Comparison of ENCODE assay signal across 9 mouse cellular contexts in the genomic region with DNA sequence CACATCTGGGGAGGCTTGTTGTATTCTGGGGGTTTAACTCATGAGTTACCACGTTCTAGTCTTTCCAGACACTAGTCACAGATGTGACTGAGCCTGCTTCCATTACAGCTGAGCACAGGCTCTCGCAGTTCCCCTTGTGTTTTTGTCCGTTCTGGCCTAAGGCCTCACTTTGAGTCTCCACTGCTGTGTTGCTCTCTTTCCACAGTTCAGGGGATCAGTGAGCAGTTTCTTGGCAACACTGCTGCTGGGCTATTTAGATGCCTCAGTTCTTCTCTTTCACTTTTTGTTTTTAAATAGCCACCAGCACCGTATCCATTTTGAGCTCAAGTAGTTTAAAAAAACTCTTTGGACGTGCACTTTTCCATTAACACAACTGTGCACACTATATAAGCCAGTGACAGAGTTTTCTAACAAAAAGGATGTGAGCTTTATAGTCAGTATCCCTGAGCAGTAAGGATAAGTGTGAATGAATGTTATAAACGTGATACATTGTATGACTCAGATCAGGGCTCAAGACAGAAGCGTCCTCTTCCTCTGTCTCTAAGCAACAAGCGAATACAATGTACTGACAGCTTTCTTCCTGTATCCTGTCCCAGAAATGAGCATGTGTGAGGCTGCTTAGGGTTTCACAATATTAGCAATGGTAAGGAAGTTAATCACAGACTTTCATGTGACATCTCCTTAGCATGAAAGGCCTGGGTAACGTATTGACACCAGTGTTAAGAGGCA. TPM values are rescaled to one million over a fixed set of nuclear protein-coding genes. Genes with fewer than 3 reads are reported as not detected.
DNase-seq lines count a peak whose midpoint lies in the region; ATAC-seq and TF ChIP-seq lines count a peak whose summit lies in the region.
"Had no signal": no experiment of that assay in that cellular context is flagged by ENCODE, and none has a peak within 500 bp of the region (broad histone marks: within the 10 kb centered on the region; RNA-seq: fewer than 3 reads in every experiment).

No protein-coding gene starts in this region.

- H3K4me3 ChIP-seq in kidney, postnatal 0 days (replicated peaks; ENCODE audit: low read depth, low read length): no peak overlapping the region
- no peak overlapping the region for H3K4me3 ChIP-seq in midbrain, embryonic 16.5 days (ENCODE audit: low read depth, low read length)
- H3K4me3 ChIP-seq: neural tube, embryonic 12.5 days had no signal

- 54% methylated on average over 9 of the region's 9 CpGs for WGBS in kidney, postnatal 0 days
- WGBS in midbrain, embryonic 16.5 days: 43% methylated on average over 9 of the region's 9 CpGs

- no peak overlapping the region for H3K4me2 ChIP-seq in kidney, postnatal 0 days (ENCODE audit: low read length)
- H3K4me2 ChIP-seq in midbrain, embryonic 16.5 days (ENCODE audit: low read length): no peak overlapping the region
- H3K4me2 ChIP-seq: neural tube, embryonic 12.5 days had no signal

- DNase-seq in kidney, postnatal 0 days (ENCODE audit: low spot score): peak; percentile 71
- no peak for DNase-seq in kidney, postnatal 10 days
- DNase-seq in heart, adult 9 months (ENCODE audit: low spot score in 2 of 2): peak; percentile 71 to 82
- no peak for DNase-seq in cerebellum, postnatal 36 days
- DNase-seq in cerebellum, adult 18-20 months: no peak
- DNase-seq in layer of hippocampus, postnatal 10 days (ENCODE audit: low spot score in 2 of 2): no peak

- H3K27me3 ChIP-seq in kidney, postnatal 0 days (ENCODE audit: insufficient read depth, low read length): no peaks in the 10 kb centered on the region
- H3K27me3 ChIP-seq in midbrain, embryonic 16.5 days (ENCODE audit: control insufficient read depth, insufficient read depth, low read depth, low read length): no peaks in the 10 kb centered on the region
- H3K27me3 ChIP-seq: neural tube, embryonic 12.5 days had no signal

- no peak for TF ChIP-seq CTCF in kidney, postnatal 0 days (IDR thresholded peaks at IDR 0.05; ENCODE audit: low read depth)

- no peak for ATAC-seq in kidney, postnatal 0 days (replicated peaks; ENCODE audit: low FRiP score, low read depth)
- ATAC-seq in CD4-positive, CD25-positive, alpha-beta regulatory T cell, adult 4 months: peak; percentile 90
- peak; percentile 48; the same call in 1 of the 2 replicates for ATAC-seq in midbrain, embryonic 16.5 days

- H3K9ac ChIP-seq in kidney, postnatal 0 days (ENCODE audit: low read depth, low read length): no peak overlapping the region
- H3K9ac ChIP-seq in midbrain, embryonic 16.5 days (ENCODE audit: low read depth, low read length): no peak overlapping the region
- H3K9ac ChIP-seq: neural tube, embryonic 12.5 days had no signal

- no peaks in the 10 kb centered on the region for H3K36me3 ChIP-seq in kidney, postnatal 0 days (ENCODE audit: insufficient read depth, low read length)
- H3K36me3 ChIP-seq in midbrain, embryonic 16.5 days (ENCODE audit: control insufficient read depth, insufficient read depth, low read length): no peaks in the 10 kb centered on the region
- H3K36me3 ChIP-seq: neural tube, embryonic 12.5 days had no signal

- no peak overlapping the region for H3K27ac ChIP-seq in kidney, postnatal 0 days
- H3K27ac ChIP-seq in midbrain, embryonic 16.5 days (ENCODE audit: low read length): no peak overlapping the region
- H3K27ac ChIP-seq: neural tube, embryonic 12.5 days had no signal

- no peaks in the 10 kb centered on the region for H3K9me3 ChIP-seq in kidney, postnatal 0 days (replicated peaks; ENCODE audit: low read length)
- H3K9me3 ChIP-seq in midbrain, embryonic 16.5 days (replicated peaks; ENCODE audit: control insufficient read depth, low read length, poor library complexity, severe bottlenecking): no peaks in the 10 kb centered on the region
- H3K9me3 ChIP-seq: neural tube, embryonic 12.5 days had no signal

- H3K4me1 ChIP-seq in kidney, postnatal 0 days (replicated peaks; ENCODE audit: insufficient read depth, low read length): no peaks in the 10 kb centered on the region; the same call in 1 of the 2 replicates
- no peaks in the 10 kb centered on the region for H3K4me1 ChIP-seq in midbrain, embryonic 16.5 days (ENCODE audit: control insufficient read depth, insufficient read depth, low read length)
- H3K4me1 ChIP-seq: neural tube, embryonic 12.5 days had no signal

RNA-seq across cellular contexts. Expression of a gene that starts 23.8 kb away (rescaled TPM):
- polyA plus RNA-seq in kidney, postnatal 0 days (2015; fragmentation: Nextera tagmentation; extraction: Ambion mirVana): 33.2 and 40.3 TPM in 2 replicates
- 1 to 10 TPM; 3.9 to 6.1 TPM for polyA plus RNA-seq in CD4-positive, CD25-positive, alpha-beta regulatory T cell, adult 4 months (2017; shearing (Covaris generic))
- polyA plus RNA-seq in midbrain, embryonic 16.5 days (2015; fragmentation: Nextera tagmentation; extraction: Ambion mirVana): 55.7 and 63.3 TPM in 2 replicates
- total RNA-seq in layer of hippocampus, postnatal 10 days (2021): 10 to 100 TPM; 70.6 to 73.8 TPM

RNA-seq across cellular contexts. Expression of a gene that starts 28.1 kb away (rescaled TPM):
- 45.5 and 50.7 TPM in 2 replicates for polyA plus RNA-seq in kidney, postnatal 0 days (2015; fragmentation: Nextera tagmentation; extraction: Ambion mirVana)
- polyA plus RNA-seq in CD4-positive, CD25-positive, alpha-beta regulatory T cell, adult 4 months (2017; shearing (Covaris generic)): 10 to 100 TPM; 19.1 to 20.1 TPM
- polyA plus RNA-seq in midbrain, embryonic 16.5 days (2015; fragmentation: Nextera tagmentation; extraction: Ambion mirVana): 25.7 and 31.9 TPM in 2 replicates
- total RNA-seq in layer of hippocampus, postnatal 10 days (2021): 100 to 1,000 TPM; 145 to 153 TPM

Comparison
In these comparisons a context has a peak if more than half of its experiments do, and no peak if none do; other contexts are left out.
1. DNase-seq: peak in kidney, postnatal 0 days (single experiment) and heart, adult 9 months (2 of 2); none in kidney, postnatal 10 days (single experiment), cerebellum, postnatal 36 days (0 of 2), cerebellum, adult 18-20 months (0 of 2) and layer of hippocampus, postnatal 10 days (0 of 2).